Mouse (Mus musculus): ENCODE data around the gene Sema3a. TPM values are rescaled to one million over a fixed set of nuclear protein-coding genes. Genes with fewer than 3 reads are reported as not detected.

The Sema3a gene
- polyA plus RNA-seq, 1 experiment from 2014 or later, result 20.3 TPM

GRCm38 (mm10) chr5:13149909-13150308, 24.7 kb downstream of the Sema3a start:
- Histone ChIP-seq H3K36me3 (ENCODE audit: control insufficient read depth, insufficient read depth, low read length) (no peaks in the 10 kb centered on the region), H3K4me3 (ENCODE audit: low read depth, low read length) (no peak overlapping the region), H3K9ac (ENCODE audit: low read length) (no peak overlapping the region), H3K4me1 (replicated peaks; ENCODE audit: control insufficient read depth, insufficient read depth, low read length) (no peaks in the 10 kb centered on the region; the same call in 1 of the 2 replicates), H3K27ac (ENCODE audit: low read depth, low read length) (no peak overlapping the region), H3K9me3 (ENCODE audit: control insufficient read depth, low read length) (no peaks in the 10 kb centered on the region), H3K4me2 (ENCODE audit: low read depth, low read length, severe bottlenecking) (no peak overlapping the region), H3K27me3 (ENCODE audit: control insufficient read depth, insufficient read depth, low read length) (no peaks in the 10 kb centered on the region)
- DNase-seq (ENCODE audit: low spot score), result no peak
- 77% methylated on average over 5 of the region's 5 CpGs for WGBS
- no peak for ATAC-seq (replicated peaks; ENCODE audit: low FRiP score)

DNA sequence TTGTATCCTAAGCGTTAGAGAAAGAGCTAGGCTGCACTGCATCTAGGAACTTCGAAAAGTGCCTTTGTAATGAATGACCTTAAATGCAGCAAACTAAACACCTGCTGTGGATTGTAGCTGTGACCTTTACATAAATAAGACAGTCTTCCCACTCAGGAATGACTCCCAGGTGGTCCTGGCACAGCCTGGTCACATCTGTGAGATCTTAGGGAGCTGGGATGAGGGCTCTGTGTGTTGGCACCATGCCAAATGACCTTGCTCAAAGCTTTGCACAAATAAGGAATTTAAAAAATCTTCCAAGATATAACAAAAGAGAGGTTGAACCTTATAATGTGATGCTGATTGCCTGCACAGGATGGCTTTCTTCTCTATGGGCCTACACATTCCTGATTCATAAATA, 25.8 kb downstream of the Sema3a start:
- H3K9ac ChIP-seq (ENCODE audit: low read length), result no peak overlapping the region
- no peak overlapping the region for H3K4me3 ChIP-seq (ENCODE audit: low read depth, low read length)
- no peaks in the 10 kb centered on the region for H3K9me3 ChIP-seq (ENCODE audit: control insufficient read depth, low read length)
- 70% methylated on average over 2 of the region's 2 CpGs for WGBS
- H3K27me3 ChIP-seq (ENCODE audit: control insufficient read depth, insufficient read depth, low read length), result no peaks in the 10 kb centered on the region
- no peaks in the 10 kb centered on the region; the same call in 1 of the 2 replicates for H3K4me1 ChIP-seq (replicated peaks; ENCODE audit: control insufficient read depth, insufficient read depth, low read length)
- no peak for DNase-seq (ENCODE audit: low spot score)
- 0 out of 2 replicates have a peak, but pooled peaks have one; percentile 18 for ATAC-seq (replicated peaks; ENCODE audit: low FRiP score)
- H3K4me2 ChIP-seq (ENCODE audit: low read depth, low read length, severe bottlenecking), result no peak overlapping the region
- no peak overlapping the region for H3K27ac ChIP-seq (ENCODE audit: low read depth, low read length)
- no peaks in the 10 kb centered on the region for H3K36me3 ChIP-seq (ENCODE audit: control insufficient read depth, insufficient read depth, low read length)

GRCm38 (mm10) chr5:13157761-13158612, 32.8 kb downstream of the Sema3a start:
- Histone ChIP-seq H3K4me1 (replicated peaks; ENCODE audit: control insufficient read depth, insufficient read depth, low read length) (no peaks in the 10 kb centered on the region), H3K36me3 (ENCODE audit: control insufficient read depth, insufficient read depth, low read length) (no peaks in the 10 kb centered on the region), H3K4me3 (ENCODE audit: low read depth, low read length) (no peak overlapping the region), H3K9me3 (ENCODE audit: control insufficient read depth, low read length) (no peaks in the 10 kb centered on the region), H3K4me2 (ENCODE audit: low read depth, low read length, severe bottlenecking) (no peak overlapping the region), H3K27ac (ENCODE audit: low read depth, low read length) (no peak overlapping the region), H3K9ac (ENCODE audit: low read length) (no peak overlapping the region), H3K27me3 (ENCODE audit: control insufficient read depth, insufficient read depth, low read length) (no peaks in the 10 kb centered on the region)
- DNase-seq (ENCODE audit: low spot score) (no peak), ATAC-seq (replicated peaks; ENCODE audit: low FRiP score) (no peak)
- 83% methylated on average over 5 of the region's 5 CpGs for WGBS

DNA sequence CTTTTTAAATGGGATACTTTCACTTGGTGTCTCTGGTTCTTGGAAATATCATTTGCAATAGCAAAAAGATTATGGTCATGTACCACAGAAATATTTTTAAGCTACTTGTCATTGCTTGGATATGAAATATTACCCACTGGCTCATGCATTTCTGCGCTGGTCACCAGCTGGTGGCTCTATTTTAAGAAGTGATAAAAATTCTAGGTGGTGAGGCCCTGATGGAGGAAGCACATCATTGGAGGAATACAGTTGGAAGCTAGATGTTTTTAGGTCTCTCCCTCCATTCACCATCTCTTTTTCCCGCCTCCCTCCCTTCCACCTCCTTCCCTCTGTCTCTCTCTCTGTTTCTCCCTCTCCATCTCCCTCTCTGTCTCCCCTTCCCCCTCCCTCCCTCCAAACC, 57.0 kb downstream of the Sema3a start:
- no peak for ATAC-seq (replicated peaks; ENCODE audit: low FRiP score)
- Histone ChIP-seq H3K27me3 (ENCODE audit: control insufficient read depth, insufficient read depth, low read length) (no peaks in the 10 kb centered on the region), H3K9ac (ENCODE audit: low read length) (no peak overlapping the region), H3K4me2 (ENCODE audit: low read depth, low read length, severe bottlenecking) (no peak overlapping the region), H3K4me3 (ENCODE audit: low read depth, low read length) (no peak overlapping the region), H3K4me1 (replicated peaks; ENCODE audit: control insufficient read depth, insufficient read depth, low read length) (no peaks in the 10 kb centered on the region), H3K27ac (ENCODE audit: low read depth, low read length) (no peak overlapping the region), H3K9me3 (ENCODE audit: control insufficient read depth, low read length) (no peaks in the 10 kb centered on the region), H3K36me3 (ENCODE audit: control insufficient read depth, insufficient read depth, low read length) (no peaks in the 10 kb centered on the region)
- 80% methylated on average over 2 of the region's 2 CpGs for WGBS
- DNase-seq (ENCODE audit: low spot score), result no peak

- Histone ChIP-seq H3K9me3 (ENCODE audit: control insufficient read depth, low read length) (no peaks in the 10 kb centered on the region), H3K27me3 (ENCODE audit: control insufficient read depth, insufficient read depth, low read length) (peaks cover 7% of the 10 kb centered on the region; the same call in 1 of the 2 replicates), H3K4me2 (ENCODE audit: low read depth, low read length, severe bottlenecking) (no peak overlapping the region), H3K9ac (ENCODE audit: low read length) (no peak overlapping the region), H3K27ac (ENCODE audit: low read depth, low read length) (no peak overlapping the region), H3K4me3 (ENCODE audit: low read depth, low read length) (no peak overlapping the region), H3K36me3 (ENCODE audit: control insufficient read depth, insufficient read depth, low read length) (no peaks in the 10 kb centered on the region), H3K4me1 (replicated peaks; ENCODE audit: control insufficient read depth, insufficient read depth, low read length) (no peaks in the 10 kb centered on the region)
- peak; percentile 46; the same call in 1 of the 2 replicates for ATAC-seq (replicated peaks; ENCODE audit: low FRiP score)
- WGBS, result 9% methylated on average over 3 of the region's 3 CpGs
- no peak for DNase-seq (ENCODE audit: low spot score)
Measured at GRCm38 (mm10) chr5:13197886-13198285, 72.7 kb downstream of the Sema3a start.

- Histone ChIP-seq H3K4me1 (replicated peaks; ENCODE audit: control insufficient read depth, insufficient read depth, low read length) (no peaks in the 10 kb centered on the region), H3K9me3 (ENCODE audit: control insufficient read depth, low read length) (no peaks in the 10 kb centered on the region), H3K27ac (ENCODE audit: low read depth, low read length) (no peak overlapping the region), H3K36me3 (ENCODE audit: control insufficient read depth, insufficient read depth, low read length) (no peaks in the 10 kb centered on the region), H3K9ac (ENCODE audit: low read length) (no peak overlapping the region), H3K27me3 (ENCODE audit: control insufficient read depth, insufficient read depth, low read length) (peaks cover 5% of the 10 kb centered on the region; the same call in 1 of the 2 replicates), H3K4me3 (ENCODE audit: low read depth, low read length) (no peak overlapping the region), H3K4me2 (ENCODE audit: low read depth, low read length, severe bottlenecking) (no peak overlapping the region)
- no peak for DNase-seq (ENCODE audit: low spot score)
- WGBS, result 72% methylated on average over 6 of the region's 6 CpGs
- ATAC-seq (replicated peaks; ENCODE audit: low FRiP score), result no peak
Measured at GRCm38 (mm10) chr5:13199709-13200108, 74.5 kb downstream of the Sema3a start.

GRCm38 (mm10) chr5:13255353-13255752, 130.1 kb downstream of the Sema3a start:
- no peak overlapping the region for H3K27ac ChIP-seq (ENCODE audit: low read depth, low read length)
- H3K4me3 ChIP-seq (ENCODE audit: low read depth, low read length), result no peak overlapping the region
- H3K36me3 ChIP-seq (ENCODE audit: control insufficient read depth, insufficient read depth, low read length), result no peaks in the 10 kb centered on the region
- no peaks in the 10 kb centered on the region for H3K9me3 ChIP-seq (ENCODE audit: control insufficient read depth, low read length)
- H3K4me2 ChIP-seq (ENCODE audit: low read depth, low read length, severe bottlenecking), result no peak overlapping the region
- no peak overlapping the region for H3K9ac ChIP-seq (ENCODE audit: low read length)
- H3K4me1 ChIP-seq (replicated peaks; ENCODE audit: control insufficient read depth, insufficient read depth, low read length), result no peaks in the 10 kb centered on the region
- 77% methylated on average over 3 of the region's 3 CpGs for WGBS
- no peaks in the 10 kb centered on the region for H3K27me3 ChIP-seq (ENCODE audit: control insufficient read depth, insufficient read depth, low read length)
- no peak for DNase-seq (ENCODE audit: low spot score)
- no peak for ATAC-seq (replicated peaks; ENCODE audit: low FRiP score)

GRCm38 (mm10) chr5:13256321-13256720, 131.1 kb downstream of the Sema3a start:
- Histone ChIP-seq H3K27me3 (ENCODE audit: control insufficient read depth, insufficient read depth, low read length) (no peaks in the 10 kb centered on the region), H3K36me3 (ENCODE audit: control insufficient read depth, insufficient read depth, low read length) (no peaks in the 10 kb centered on the region), H3K9me3 (ENCODE audit: control insufficient read depth, low read length) (no peaks in the 10 kb centered on the region), H3K4me2 (ENCODE audit: low read depth, low read length, severe bottlenecking) (no peak overlapping the region), H3K9ac (ENCODE audit: low read length) (no peak overlapping the region), H3K4me3 (ENCODE audit: low read depth, low read length) (no peak overlapping the region), H3K4me1 (replicated peaks; ENCODE audit: control insufficient read depth, insufficient read depth, low read length) (no peaks in the 10 kb centered on the region), H3K27ac (ENCODE audit: low read depth, low read length) (no peak overlapping the region)
- 73% methylated on average over 1 of the region's 1 CpGs for WGBS
- ATAC-seq (replicated peaks; ENCODE audit: low FRiP score) (no peak), DNase-seq (ENCODE audit: low spot score) (no peak)

GRCm38 (mm10) chr5:13263087-13263486, 137.9 kb downstream of the Sema3a start:
- no peak overlapping the region for H3K27ac ChIP-seq (ENCODE audit: low read depth, low read length)
- no peaks in the 10 kb centered on the region for H3K9me3 ChIP-seq (ENCODE audit: control insufficient read depth, low read length)
- H3K27me3 ChIP-seq (ENCODE audit: control insufficient read depth, insufficient read depth, low read length), result no peaks in the 10 kb centered on the region
- no peaks in the 10 kb centered on the region for H3K36me3 ChIP-seq (ENCODE audit: control insufficient read depth, insufficient read depth, low read length)
- DNase-seq (ENCODE audit: low spot score) (no peak), ATAC-seq (replicated peaks; ENCODE audit: low FRiP score) (peak; percentile 72)
- H3K9ac ChIP-seq (ENCODE audit: low read length), result no peak overlapping the region
- 62% methylated on average over 2 of the region's 2 CpGs for WGBS
- no peak overlapping the region for H3K4me2 ChIP-seq (ENCODE audit: low read depth, low read length, severe bottlenecking)
- no peak overlapping the region for H3K4me3 ChIP-seq (ENCODE audit: low read depth, low read length)
- H3K4me1 ChIP-seq (replicated peaks; ENCODE audit: control insufficient read depth, insufficient read depth, low read length), result no peaks in the 10 kb centered on the region
